Mouse (Mus musculus): Measurements from ENCODE around the gene Spag5.

DNA sequence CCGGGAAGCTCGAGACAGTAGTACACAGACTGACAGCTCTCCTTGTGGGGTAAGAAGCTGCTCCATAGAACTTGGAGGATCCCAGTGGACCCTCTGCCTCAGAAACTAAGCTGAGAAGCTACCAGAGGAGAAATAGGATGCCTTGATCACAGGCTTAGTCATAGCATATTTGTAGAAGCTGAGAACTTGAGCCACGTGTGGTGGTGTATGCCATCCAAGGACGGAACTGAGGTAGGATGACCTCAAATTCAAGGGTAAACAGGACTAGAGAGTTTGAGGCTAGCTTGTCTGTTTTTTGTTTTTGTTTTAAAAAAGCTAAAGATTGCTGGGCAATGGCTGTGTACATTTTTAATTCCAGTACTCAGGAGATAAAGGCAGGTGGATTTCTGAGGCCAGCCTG lies 3.9 kb downstream of the Spag5 start:
- TF ChIP-seq CTCF (IDR thresholded peaks at IDR 0.05; ENCODE audit: low read depth), result no peak
- TF ChIP-seq EP300 (IDR thresholded peaks at IDR 0.05; ENCODE audit: low read depth), result no peak
